Mouse (Mus musculus): ENCODE data around the gene Fnd3c2. TPM values are rescaled to one million over a fixed set of nuclear protein-coding genes. Genes with fewer than 3 reads are reported as not detected.
"Not testable (repeated sequence)": the region's sequence is repeated elsewhere in the genome, so short reads cannot be mapped to it uniquely, and the experiment has no call there.

Gene Fnd3c2
- under 1 TPM in 1 of 2 experiments, not detected in 1; 0.10 TPM for total RNA-seq (2021)
- long read RNA-seq, experiment 1, result 0 reads
- long read RNA-seq, experiment 2, result 0 reads

DNA sequence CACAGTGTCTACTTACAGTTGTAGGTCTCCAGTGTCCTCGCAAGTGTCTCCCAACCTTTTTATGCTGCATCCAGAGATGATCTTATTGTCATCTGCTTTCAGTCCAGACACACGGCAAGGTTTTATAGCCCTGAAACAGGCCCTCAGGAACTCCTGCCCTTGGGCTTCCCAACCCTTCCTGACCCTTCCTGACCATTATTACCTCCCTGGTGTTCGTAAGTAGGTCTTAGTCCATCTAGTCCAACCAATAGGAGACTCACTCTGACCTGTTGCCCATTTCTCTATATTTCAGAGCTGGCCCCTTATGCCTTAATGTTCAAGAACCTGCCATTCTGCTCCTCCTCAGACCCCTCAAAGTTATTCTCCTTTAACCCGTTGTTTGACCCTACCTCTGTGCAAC is at the start of gene Fnd3c2:
Gene Fnd3c2, minus strand, starts transcription at position 101 of the 400 bp plus-strand sequence.
- DNase-seq (ENCODE audit: low spot score in 2 of 2), result no peak

DNA sequence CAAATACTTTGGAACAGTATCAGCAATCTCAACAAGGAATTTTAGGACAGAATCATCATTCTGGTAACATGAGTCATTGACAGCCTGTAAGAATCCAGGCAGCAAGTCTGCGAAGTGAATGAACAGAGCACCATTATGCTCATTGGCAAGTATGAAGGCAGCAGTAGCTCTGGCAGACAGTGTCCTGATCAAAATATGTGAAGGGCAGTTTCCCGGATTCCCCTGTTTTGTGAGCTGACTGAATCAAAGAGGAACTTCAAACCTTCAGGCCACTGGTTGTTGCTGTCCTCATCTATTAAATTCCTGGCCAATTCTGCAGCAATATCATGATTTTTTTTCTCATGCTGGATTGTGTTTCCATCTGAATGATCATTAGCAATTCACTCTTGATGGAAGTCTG is 29.3 kb upstream of the Fnd3c2 start:
- DNase-seq (ENCODE audit: low spot score in 2 of 2), result no peak

DNA sequence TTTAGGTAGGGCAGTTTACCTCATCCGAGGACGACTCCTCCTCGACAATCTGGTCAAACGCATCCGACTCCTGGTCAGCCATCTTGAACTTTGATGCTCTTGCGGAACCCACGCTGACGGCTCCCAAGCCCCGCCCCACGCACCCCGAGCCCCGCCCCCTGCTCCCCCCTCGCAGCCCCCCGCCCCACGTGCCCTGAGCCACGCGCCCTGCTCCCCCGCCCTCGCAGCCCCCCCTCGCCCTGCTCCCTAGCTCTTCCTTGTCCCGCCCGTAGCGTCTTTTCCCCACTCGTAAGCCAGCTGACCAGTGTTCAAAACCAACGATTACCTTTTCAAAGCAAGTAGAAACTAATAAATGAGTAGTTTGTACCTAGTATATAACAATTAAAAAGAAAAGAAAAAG is 34.1 kb downstream of the Fnd3c2 start, which contains the start of gene Taf9b:
Gene Taf9b, minus strand, starts transcription at position 101 of the 400 bp plus-strand sequence.
- DNase-seq (ENCODE audit: low spot score in 2 of 2), result no peak

DNA sequence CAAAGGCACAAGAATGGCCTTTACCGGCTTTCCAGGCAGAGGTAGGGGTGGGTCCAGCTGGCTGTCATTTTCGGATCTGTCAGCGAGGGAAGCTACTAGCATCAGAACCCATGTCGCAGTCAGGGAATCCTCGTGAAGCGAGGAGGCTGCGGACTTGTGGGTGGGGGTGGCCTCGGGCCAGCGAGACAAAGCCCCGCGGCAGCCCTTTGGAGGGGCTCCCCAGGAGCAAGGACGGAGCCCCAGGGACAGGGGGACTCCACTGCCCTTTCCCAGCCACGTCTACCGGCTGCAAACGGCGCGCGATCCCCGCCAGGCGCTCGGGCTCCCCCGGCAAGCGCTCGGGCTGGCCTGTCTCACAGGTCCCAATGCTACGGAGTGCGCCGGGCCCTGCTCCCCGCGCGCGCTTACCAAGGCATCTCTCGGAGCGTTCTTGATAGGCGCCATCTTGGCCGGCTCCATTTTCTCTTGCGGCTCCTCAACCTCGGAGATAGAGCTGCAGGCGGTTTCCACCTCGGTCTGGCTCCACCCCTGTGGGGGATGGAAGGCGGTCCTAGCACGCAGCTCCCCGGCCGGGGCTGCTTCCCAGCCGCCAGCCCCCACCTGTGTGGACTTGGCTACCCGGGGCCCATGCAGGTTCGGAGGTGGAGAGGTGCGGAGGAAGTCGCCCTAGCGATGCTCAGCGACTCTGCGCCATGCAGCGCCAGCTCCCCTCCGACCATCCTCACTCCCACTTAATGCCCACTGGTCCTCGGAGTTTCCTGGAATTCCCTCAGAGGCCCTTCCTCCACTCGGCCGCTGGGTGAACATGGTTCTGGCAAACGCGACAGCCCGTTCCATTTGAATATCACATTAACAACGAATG is 35.8 kb downstream of the Fnd3c2 start:
- peak; percentile 50 to 52 for DNase-seq (ENCODE audit: low spot score in 2 of 2)

DNA sequence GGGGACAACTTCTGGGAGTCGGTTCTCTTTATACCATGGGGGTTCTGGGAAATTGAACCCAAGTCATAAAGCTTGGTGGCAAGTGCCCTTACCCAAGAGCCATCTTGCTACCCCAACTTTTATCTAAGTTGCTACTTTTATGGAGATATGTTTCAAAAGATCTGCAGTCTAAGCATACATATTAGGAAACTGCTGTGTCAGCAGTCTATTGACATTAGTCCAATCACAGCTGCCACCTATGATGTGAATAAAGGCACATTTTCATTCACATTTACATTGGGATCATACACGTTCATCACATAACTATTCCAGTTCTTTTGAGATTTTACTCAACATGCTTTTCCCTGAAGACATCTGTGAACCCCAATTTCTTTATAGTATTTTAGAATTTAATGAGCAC is 46.1 kb downstream of the Fnd3c2 start:
- DNase-seq (ENCODE audit: low spot score in 2 of 2), result no peak

DNA sequence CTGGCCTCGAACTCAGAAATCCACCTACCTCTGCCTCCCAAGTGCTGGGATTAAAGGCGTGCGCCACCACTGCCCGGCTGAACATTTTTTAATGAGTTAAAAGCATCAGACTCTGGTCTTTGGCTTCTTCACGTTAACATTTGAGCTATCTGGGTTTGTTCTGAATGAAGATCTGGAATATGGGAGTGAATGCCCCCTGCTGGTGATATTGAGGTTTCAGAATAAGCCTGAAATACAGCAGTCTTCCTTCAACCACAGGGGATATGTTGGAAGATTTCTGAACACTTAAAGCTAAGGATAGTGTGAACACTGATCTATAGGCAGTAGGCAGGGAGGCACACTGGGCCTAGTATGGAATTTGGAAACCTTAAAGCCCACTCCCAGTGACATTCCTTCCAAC is 56.3 kb downstream of the Fnd3c2 start:
- DNase-seq (ENCODE audit: low spot score in 2 of 2), result no peak

DNA sequence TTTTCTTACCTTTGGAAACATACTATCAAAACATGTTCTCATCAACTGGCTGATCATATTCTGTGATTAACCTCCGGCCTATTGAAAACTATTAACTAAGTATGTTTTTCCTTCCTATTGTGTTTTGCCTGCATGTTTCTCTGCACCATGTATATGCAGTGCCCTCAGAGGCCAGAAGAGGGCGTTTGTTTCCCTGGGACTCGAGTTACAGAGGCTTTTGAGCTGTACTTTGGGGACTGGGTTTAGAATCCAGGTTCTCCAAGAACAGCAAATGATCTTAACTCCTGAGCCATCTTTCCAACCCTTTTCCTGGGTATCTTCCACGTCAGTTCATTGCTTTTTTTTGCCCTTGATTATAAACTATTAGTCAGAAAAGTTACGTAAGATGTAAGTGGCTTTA is 57.9 kb downstream of the Fnd3c2 start:
- no peak for DNase-seq (ENCODE audit: low spot score in 2 of 2)

DNA sequence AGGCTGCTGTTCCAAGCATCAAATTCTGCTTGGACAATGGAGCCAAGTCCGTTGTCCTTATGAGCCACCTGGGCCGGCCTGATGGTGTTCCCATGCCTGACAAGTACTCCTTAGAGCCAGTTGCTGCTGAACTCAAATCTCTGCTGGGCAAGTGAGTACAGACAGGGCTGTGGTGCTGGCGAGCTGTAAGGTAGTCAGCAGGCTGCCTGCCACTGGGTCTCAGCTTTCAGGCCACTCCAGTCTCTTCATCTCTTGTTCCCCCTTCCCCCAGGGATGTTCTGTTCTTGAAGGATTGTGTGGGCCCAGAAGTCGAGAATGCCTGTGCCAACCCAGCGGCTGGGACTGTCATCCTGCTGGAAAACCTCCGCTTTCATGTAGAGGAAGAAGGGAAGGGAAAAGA is 60.8 kb downstream of the Fnd3c2 start:
- not testable (repeated sequence) for DNase-seq (ENCODE audit: low spot score in 2 of 2)

DNA sequence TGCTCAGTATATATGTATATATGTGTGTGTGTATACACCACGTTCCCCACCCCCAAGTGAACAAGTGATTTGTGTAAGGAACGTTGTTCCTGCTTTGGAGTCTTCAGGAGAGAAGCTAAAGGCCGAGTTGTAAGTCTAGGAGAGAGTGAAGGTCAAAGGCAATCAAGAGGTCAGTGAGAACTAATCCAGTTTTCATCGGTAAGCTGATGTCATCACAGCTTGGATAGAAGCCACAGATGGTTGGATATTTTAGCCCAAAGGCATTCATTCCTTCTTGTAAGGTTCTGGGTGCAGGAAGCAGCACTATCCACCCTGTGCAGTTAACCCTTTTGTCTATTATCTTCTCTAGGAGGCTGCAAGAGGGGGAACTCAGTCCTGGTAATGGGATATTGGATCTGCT is 65.1 kb downstream of the Fnd3c2 start:
- no peak for DNase-seq (ENCODE audit: low spot score in 2 of 2)

DNA sequence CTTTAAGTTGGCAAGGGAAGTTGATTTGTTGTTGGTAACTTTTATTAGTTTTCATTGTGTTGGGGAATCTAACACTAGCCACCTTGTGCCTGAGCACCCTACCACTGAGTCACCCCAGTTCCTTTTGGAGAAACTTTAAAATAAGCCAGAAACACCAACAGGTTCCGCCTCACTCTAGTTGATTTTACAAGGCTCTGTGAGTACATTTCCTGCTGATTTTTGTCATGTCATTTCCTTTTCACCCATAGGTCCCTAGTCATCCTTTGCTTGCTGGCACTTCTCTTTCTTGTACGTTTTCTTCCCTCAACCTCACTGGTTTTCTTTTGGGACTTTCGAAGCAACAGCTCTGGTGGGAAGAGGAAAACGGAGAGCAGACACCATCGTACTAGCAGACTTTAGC is 65.8 kb downstream of the Fnd3c2 start:
- DNase-seq (ENCODE audit: low spot score in 2 of 2), result no peak

DNA sequence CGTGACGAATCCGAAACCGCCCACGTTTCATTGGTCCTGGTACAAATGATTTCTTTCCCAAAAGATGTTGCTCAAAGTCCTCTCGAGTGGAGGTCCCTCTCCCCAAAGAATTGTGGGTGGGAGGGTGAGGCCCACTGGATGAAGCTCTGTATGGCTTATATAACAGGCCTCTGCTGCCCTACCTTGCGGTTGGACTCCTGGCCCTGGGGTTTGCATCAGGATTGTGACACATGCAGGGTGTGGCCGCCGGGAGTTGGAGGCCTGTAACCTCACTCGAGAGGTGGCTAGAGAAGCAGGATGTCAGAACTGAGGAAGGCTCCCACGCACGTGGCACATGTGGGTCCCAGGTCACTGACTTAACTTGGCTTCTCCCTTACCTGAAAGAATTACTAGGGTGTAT is 67.4 kb downstream of the Fnd3c2 start:
- DNase-seq (ENCODE audit: low spot score in 2 of 2), result peak; percentile 18 to 24

DNA sequence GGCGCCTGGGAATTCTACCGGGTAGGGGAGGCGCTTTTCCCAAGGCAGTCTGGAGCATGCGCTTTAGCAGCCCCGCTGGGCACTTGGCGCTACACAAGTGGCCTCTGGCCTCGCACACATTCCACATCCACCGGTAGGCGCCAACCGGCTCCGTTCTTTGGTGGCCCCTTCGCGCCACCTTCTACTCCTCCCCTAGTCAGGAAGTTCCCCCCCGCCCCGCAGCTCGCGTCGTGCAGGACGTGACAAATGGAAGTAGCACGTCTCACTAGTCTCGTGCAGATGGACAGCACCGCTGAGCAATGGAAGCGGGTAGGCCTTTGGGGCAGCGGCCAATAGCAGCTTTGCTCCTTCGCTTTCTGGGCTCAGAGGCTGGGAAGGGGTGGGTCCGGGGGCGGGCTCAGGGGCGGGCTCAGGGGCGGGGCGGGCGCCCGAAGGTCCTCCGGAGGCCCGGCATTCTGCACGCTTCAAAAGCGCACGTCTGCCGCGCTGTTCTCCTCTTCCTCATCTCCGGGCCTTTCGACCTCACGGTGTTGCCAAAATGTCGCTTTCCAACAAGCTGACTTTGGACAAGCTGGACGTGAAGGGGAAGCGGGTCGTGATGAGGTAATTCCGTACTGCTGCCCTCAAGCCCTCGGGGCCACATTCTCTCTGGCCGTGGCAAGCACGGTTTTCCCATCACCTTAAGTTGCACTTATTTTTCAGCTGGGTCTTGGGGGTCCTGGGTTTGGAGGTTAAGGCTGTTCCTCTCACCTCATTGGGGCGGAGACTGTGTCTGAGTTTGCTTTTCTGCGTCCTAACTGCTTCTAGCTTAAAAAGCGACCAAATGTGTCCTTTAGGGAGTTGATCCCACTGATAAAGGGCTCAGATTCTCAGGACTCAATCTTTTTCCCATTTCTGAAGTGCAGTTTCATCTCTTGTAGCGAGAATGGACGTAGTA is 68.2 kb downstream of the Fnd3c2 start, which contains the start of gene Pgk1:
Gene Pgk1, plus strand, starts transcription at position 388 of the 937 bp plus-strand sequence.
- DNase-seq (ENCODE audit: low spot score in 2 of 2), result peak; percentile 60 to 71

DNA sequence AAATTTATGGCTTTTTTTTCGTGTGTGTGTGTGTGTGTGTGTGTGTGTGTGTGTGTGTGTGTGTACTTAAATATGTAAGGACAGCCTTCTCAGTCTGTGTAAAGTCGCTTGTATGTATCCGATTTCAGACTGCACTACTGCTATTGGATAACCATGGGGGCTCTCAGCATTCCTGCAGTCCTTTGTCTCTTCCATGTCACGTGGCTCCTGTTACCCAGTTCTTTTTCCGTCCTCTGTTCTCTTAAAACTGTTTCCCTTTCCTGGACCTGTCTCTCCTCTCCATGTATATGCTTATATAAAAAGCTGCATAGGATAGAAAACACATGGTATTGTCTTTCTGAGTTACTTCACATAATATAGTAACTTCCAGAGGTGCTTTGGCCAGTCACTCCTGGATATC is 69.5 kb downstream of the Fnd3c2 start:
- no peak for DNase-seq (ENCODE audit: low spot score in 2 of 2)

Other genes starting within 250 kb of the Fnd3c2 start
- gene Magt1, start 243.5 kb downstream of the Fnd3c2 start, total RNA-seq (2021), result 10 to 100 TPM; 52.9 to 53.2 TPM
- gene Cox7b, start 239.7 kb downstream of the Fnd3c2 start, total RNA-seq (2021), result 100 to 1,000 TPM; 405 to 701 TPM
- gene Atp7a, start 228.1 kb downstream of the Fnd3c2 start, total RNA-seq (2021), result 10 to 100 TPM; 28.7 to 43.2 TPM
- gene Tlr13, start 112.2 kb downstream of the Fnd3c2 start, total RNA-seq (2021), result 1 to 10 TPM; 2.1 to 4.3 TPM
- 100 to 1,000 TPM; 349 to 508 TPM for gene Pgk1, start 68.3 kb downstream of the Fnd3c2 start, total RNA-seq (2021)
- gene Taf9b, start 34.2 kb downstream of the Fnd3c2 start, total RNA-seq (2021), result 10 to 100 TPM; 19.0 to 23.3 TPM
- under 1 TPM in 1 of 2 experiments, not detected in 1; 0.33 TPM for gene Fndc3c1, start 230.0 kb upstream of the Fnd3c2 start, total RNA-seq (2021)

Measured in adrenal gland, adult 18-20 months (tissue).